Mouse (Mus musculus): ENCODE results near the gene Islr2.

The Islr2 gene

GRCm38 (mm10) chr9:58220218-58220903 lies 16.2 kb upstream of the Islr2 start:
- no peak for DNase-seq (ENCODE audit: low read depth, low spot score)

- DNase-seq (ENCODE audit: low read depth, low spot score), result no peak
Observed at GRCm38 (mm10) chr9:58218539-58218938, 14.4 kb upstream of the Islr2 start.

GRCm38 (mm10) chr9:58216402-58216801 lies 12.3 kb upstream of the Islr2 start:
- DNase-seq (ENCODE audit: low read depth, low spot score), result no peak

- DNase-seq (ENCODE audit: low read depth, low spot score), result no peak
Observed at GRCm38 (mm10) chr9:58214519-58215180, 10.5 kb upstream of the Islr2 start.

- DNase-seq (ENCODE audit: low read depth, low spot score), result no peak
Observed at GRCm38 (mm10) chr9:58213865-58214264, 9.7 kb upstream of the Islr2 start.

- DNase-seq (ENCODE audit: low read depth, low spot score), result no peak
Observed at GRCm38 (mm10) chr9:58213377-58213776, 9.3 kb upstream of the Islr2 start.

- no peak for DNase-seq (ENCODE audit: low read depth, low spot score)
Observed at GRCm38 (mm10) chr9:58210304-58210627, 6.1 kb upstream of the Islr2 start.

- no peak for DNase-seq (ENCODE audit: low read depth, low spot score)
Observed at GRCm38 (mm10) chr9:58209462-58210303, 5.6 kb upstream of the Islr2 start.

GRCm38 (mm10) chr9:58206013-58206412 lies 1.9 kb upstream of the Islr2 start:
- no peak for DNase-seq (ENCODE audit: low read depth, low spot score)

GRCm38 (mm10) chr9:58204448-58205000 lies 405 bp upstream of the Islr2 start:
- no peak for DNase-seq (ENCODE audit: low read depth, low spot score)

GRCm38 (mm10) chr9:58202676-58203453 lies 1.3 kb downstream of the Islr2 start:
- no peak for DNase-seq (ENCODE audit: low read depth, low spot score)

GRCm38 (mm10) chr9:58201861-58202549 lies 2.1 kb downstream of the Islr2 start:
- no peak for DNase-seq (ENCODE audit: low read depth, low spot score)

GRCm38 (mm10) chr9:58201091-58201842 lies 2.9 kb downstream of the Islr2 start:
- no peak for DNase-seq (ENCODE audit: low read depth, low spot score)

- no peak for DNase-seq (ENCODE audit: low read depth, low spot score)
Observed at GRCm38 (mm10) chr9:58200270-58201090, 3.6 kb downstream of the Islr2 start.

GRCm38 (mm10) chr9:58199381-58200269 lies 4.5 kb downstream of the Islr2 start:
- no peak for DNase-seq (ENCODE audit: low read depth, low spot score)

- no peak for DNase-seq (ENCODE audit: low read depth, low spot score)
Observed at GRCm38 (mm10) chr9:58198801-58199371, 5.2 kb downstream of the Islr2 start.

- DNase-seq (ENCODE audit: low read depth, low spot score), result no peak
Observed at GRCm38 (mm10) chr9:58197781-58198701, 6.1 kb downstream of the Islr2 start.

Data from brain, embryonic 18.5 days (tissue).